Mouse (Mus musculus) liver, postnatal 0 days (tissue): ENCODE results near the gene Trim80. TPM values are rescaled to one million over a fixed set of nuclear protein-coding genes. Genes with fewer than 3 reads are reported as not detected.
"Not testable (repeated sequence)": the region's sequence is repeated elsewhere in the genome, so short reads cannot be mapped to it uniquely, and the experiment has no call there.

ENCODE experiments used
- ATAC-seq: fragments of 200-750 bp; cut with Nextera tagmentation; 2 replicates; pipeline ENCODE4 v1.8.0; 2017; ENCODE audit warnings: mild to moderate bottlenecking, moderate library complexity
- DNase-seq: peaks from one replicate; pipeline ENCODE4 v3.0.0-alpha.2; 2016
- H3K27ac ChIP-seq: fragments of 300-500 bp; sonication (generic); 2 replicates; pipeline ENCODE4 v1.5.1; 2014; ENCODE audit warnings: antibody characterized with exemption, moderate library complexity, mild to moderate bottlenecking, low read depth
- H3K27me3 ChIP-seq: fragments of 300-500 bp; sonication (generic); 2 replicates; pipeline ENCODE4 v1.6.1; 2014; ENCODE audit warnings: low read length, control low read depth, mixed read lengths; ENCODE audit not compliant: insufficient read depth
- H3K36me3 ChIP-seq: fragments of 300-500 bp; sonication (generic); replicated peaks from 2 replicates; pipeline ENCODE4 v1.6.1; 2014; ENCODE audit warnings: mild to moderate bottlenecking, control low read depth, low read length, moderate library complexity, mixed read lengths; ENCODE audit not compliant: insufficient read depth
- H3K4me1 ChIP-seq: fragments of 300-500 bp; sonication (generic); 2 replicates; pipeline ENCODE4 v1.6.1; 2014; ENCODE audit warnings: antibody characterized with exemption, mild to moderate bottlenecking, control low read depth; ENCODE audit not compliant: insufficient read depth
- H3K4me2 ChIP-seq: fragments of 300-500 bp; sonication (generic); 2 replicates; pipeline ENCODE4 v1.6.1; 2014; ENCODE audit warnings: low read depth, mild to moderate bottlenecking, low read length, moderate library complexity, mixed read lengths
- H3K4me3 ChIP-seq: fragments of 300-500 bp; sonication (generic); 2 replicates; pipeline ENCODE4 v1.5.1; 2014; ENCODE audit warnings: low read depth, low read length
- H3K9ac ChIP-seq: fragments of 300-500 bp; sonication (generic); replicated peaks from 2 replicates; pipeline ENCODE4 v1.6.1; 2014; ENCODE audit warnings: mild to moderate bottlenecking, moderate library complexity
- H3K9me3 ChIP-seq: fragments of 300-500 bp; sonication (generic); 2 replicates; pipeline ENCODE4 v1.6.1; 2016; ENCODE audit warnings: mild to moderate bottlenecking, control low read depth, low read length, mixed read lengths
- CTCF ChIP-seq: sonication (generic); IDR thresholded peaks from 2 replicates; pipeline ENCODE4 v1.5.1; 2016; ENCODE audit warnings: antibody characterized with exemption, low read depth
- EP300 ChIP-seq: IDR thresholded peaks from 2 replicates; pipeline ENCODE4 v1.6.1; 2016; ENCODE audit warnings: antibody characterized with exemption, low read depth, mild to moderate bottlenecking
- WGBS: fragments of 180-500 bp; shearing (Covaris S2); extraction: QIAGEN DNeasy Blood & Tissue Kit; methylation state at CpG from one replicate; pipeline ENCODE4 v1.1.7; 2014; ENCODE audit not compliant: insufficient replicate concordance; 5-methylcytosine and 5-hydroxymethylcytosine counted together
- polyA plus RNA-seq: library from polyadenylated mRNA; unstranded; fragments of >200 nt; fragmentation: Nextera tagmentation; extraction: Ambion mirVana; gene quantifications from 2 replicates; pipeline ENCODE4 v1.2.1, GENCODE M21; 2015

Trim80 gene
- polyA plus RNA-seq, 1 experiment from 2014 or later: 2.8 TPM

DNA sequence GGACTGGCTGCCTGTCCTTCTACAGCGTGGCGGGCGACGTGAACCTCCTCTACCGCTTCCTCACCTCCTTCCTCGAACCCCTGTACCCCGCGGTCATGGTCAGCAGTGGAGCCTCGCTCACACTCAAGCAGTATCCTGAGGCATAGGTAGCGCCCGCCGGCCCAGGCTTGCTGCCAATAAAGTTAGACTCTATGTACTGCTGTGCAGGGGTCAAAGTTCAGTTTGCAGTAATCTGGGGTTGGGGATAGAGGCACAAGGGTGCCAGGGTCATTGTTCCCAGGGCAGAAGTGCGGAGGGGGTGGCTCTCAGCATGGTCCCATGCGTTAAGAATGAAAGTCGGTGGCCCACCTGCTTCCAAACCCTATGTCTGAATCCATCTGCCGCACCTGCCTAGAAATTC is 7.7 kb downstream of the Trim80 start:
- Histone ChIP-seq H3K4me1 (peaks cover 25% of the 10 kb centered on the region), H3K9me3 (no peaks in the 10 kb centered on the region), H3K4me3 (peak overlapping the region; percentile 13; the same call in 1 of the 2 replicates), H3K36me3 (no peaks in the 10 kb centered on the region), H3K27ac (peak overlapping the region; percentile 86), H3K27me3 (no peaks in the 10 kb centered on the region), H3K4me2 (peak overlapping the region; percentile 56), H3K9ac (peak overlapping the region; percentile 63)
- ATAC-seq: peak; percentile 81
- TF ChIP-seq CTCF (no peak), EP300 (peak; percentile 56; the same call in 1 of the 2 replicates)
- peak; percentile 72 for DNase-seq
- 54% methylated on average over 16 of the region's 16 CpGs for WGBS

- Histone ChIP-seq H3K36me3 (no peaks in the 10 kb centered on the region), H3K9me3 (no peaks in the 10 kb centered on the region), H3K27ac (peak overlapping the region; percentile 86), H3K9ac (peak overlapping the region; percentile 28; the same call in 1 of the 2 replicates), H3K4me3 (no peak overlapping the region), H3K27me3 (no peaks in the 10 kb centered on the region), H3K4me1 (peaks cover 25% of the 10 kb centered on the region), H3K4me2 (peak overlapping the region; percentile 35)
- no peak for TF ChIP-seq EP300
- no peak for TF ChIP-seq CTCF
- no peak for DNase-seq
- 48% methylated on average over 7 of the region's 7 CpGs for WGBS
- no peak for ATAC-seq
Observed at GRCm38 (mm10) chr11:115448998-115449397, 8.7 kb downstream of the Trim80 start.

GRCm38 (mm10) chr11:115450176-115450575 is 9.8 kb downstream of the Trim80 start:
- H3K4me3 ChIP-seq: no peak overlapping the region
- no peaks in the 10 kb centered on the region for H3K9me3 ChIP-seq
- DNase-seq: no peak
- H3K27me3 ChIP-seq: no peaks in the 10 kb centered on the region
- peaks cover 23% of the 10 kb centered on the region for H3K4me1 ChIP-seq
- 60% methylated on average over 7 of the region's 7 CpGs for whole genome bisulfite sequencing
- peak overlapping the region; percentile 86 for H3K27ac ChIP-seq
- peak overlapping the region; percentile 13; the same call in 1 of the 2 replicates for H3K4me2 ChIP-seq
- peak; percentile 74 for ATAC-seq
- H3K36me3 ChIP-seq: no peaks in the 10 kb centered on the region
- TF ChIP-seq EP300 (peak; percentile 68), CTCF (no peak)
- H3K9ac ChIP-seq: no peak overlapping the region

- no peak overlapping the region for H3K4me2 ChIP-seq
- H3K4me3 ChIP-seq: no peak overlapping the region
- no peak for DNase-seq
- no peaks in the 10 kb centered on the region for H3K36me3 ChIP-seq
- WGBS: 66% methylated on average over 8 of the region's 8 CpGs
- H3K9me3 ChIP-seq: 0 out of 2 replicates have a peak, but pooled peaks cover 2% of the 10 kb centered on the region
- H3K4me1 ChIP-seq: peaks cover 16% of the 10 kb centered on the region
- no peaks in the 10 kb centered on the region for H3K27me3 ChIP-seq
- H3K9ac ChIP-seq: no peak overlapping the region
- ATAC-seq: no peak
- TF ChIP-seq CTCF (no peak), EP300 (no peak)
- no peak overlapping the region for H3K27ac ChIP-seq
Observed at GRCm38 (mm10) chr11:115451781-115452241, 11.5 kb downstream of the Trim80 start.

GRCm38 (mm10) chr11:115452281-115452860 is 12.0 kb downstream of the Trim80 start:
- Histone ChIP-seq H3K4me3 (no peak overlapping the region), H3K36me3 (no peaks in the 10 kb centered on the region), H3K27me3 (no peaks in the 10 kb centered on the region), H3K27ac (no peak overlapping the region), H3K4me1 (peaks cover 16% of the 10 kb centered on the region), H3K9ac (no peak overlapping the region), H3K4me2 (no peak overlapping the region), H3K9me3 (0 out of 2 replicates have a peak, but pooled peaks cover 2% of the 10 kb centered on the region)
- ATAC-seq (no peak), DNase-seq (no peak)
- 68% methylated on average over 7 of the region's 7 CpGs for WGBS
- TF ChIP-seq CTCF (no peak), EP300 (no peak)

GRCm38 (mm10) chr11:115453306-115453705 is 13.0 kb downstream of the Trim80 start:
- Histone ChIP-seq H3K4me1 (peaks cover 25% of the 10 kb centered on the region), H3K36me3 (no peaks in the 10 kb centered on the region), H3K4me3 (no peak overlapping the region), H3K27me3 (no peaks in the 10 kb centered on the region), H3K9me3 (0 out of 2 replicates have a peak, but pooled peaks cover 2% of the 10 kb centered on the region), H3K9ac (no peak overlapping the region), H3K27ac (no peak overlapping the region), H3K4me2 (no peak overlapping the region)
- WGBS: 63% methylated on average over 4 of the region's 4 CpGs
- TF ChIP-seq CTCF: no peak
- no peak for TF ChIP-seq EP300
- ATAC-seq: no peak
- no peak for DNase-seq

GRCm38 (mm10) chr11:115454822-115455221 is 14.5 kb downstream of the Trim80 start:
- not testable (repeated sequence) for H3K9me3 ChIP-seq, H3K27me3 ChIP-seq, H3K27ac ChIP-seq, H3K4me2 ChIP-seq, H3K36me3 ChIP-seq, ATAC-seq, H3K9ac ChIP-seq, H3K4me3 ChIP-seq, DNase-seq
- peaks cover 16% of the 10 kb centered on the region for H3K4me1 ChIP-seq
- WGBS: 82% methylated on average over 6 of the region's 6 CpGs
